Mouse (Mus musculus): ENCODE results near the gene Pidd1. TPM values are rescaled to one million over a fixed set of nuclear protein-coding genes. Genes with fewer than 3 reads are reported as not detected.

Pidd1 gene
- total RNA-seq, 1 experiment from 2014 or later: 14.3 TPM

DNA sequence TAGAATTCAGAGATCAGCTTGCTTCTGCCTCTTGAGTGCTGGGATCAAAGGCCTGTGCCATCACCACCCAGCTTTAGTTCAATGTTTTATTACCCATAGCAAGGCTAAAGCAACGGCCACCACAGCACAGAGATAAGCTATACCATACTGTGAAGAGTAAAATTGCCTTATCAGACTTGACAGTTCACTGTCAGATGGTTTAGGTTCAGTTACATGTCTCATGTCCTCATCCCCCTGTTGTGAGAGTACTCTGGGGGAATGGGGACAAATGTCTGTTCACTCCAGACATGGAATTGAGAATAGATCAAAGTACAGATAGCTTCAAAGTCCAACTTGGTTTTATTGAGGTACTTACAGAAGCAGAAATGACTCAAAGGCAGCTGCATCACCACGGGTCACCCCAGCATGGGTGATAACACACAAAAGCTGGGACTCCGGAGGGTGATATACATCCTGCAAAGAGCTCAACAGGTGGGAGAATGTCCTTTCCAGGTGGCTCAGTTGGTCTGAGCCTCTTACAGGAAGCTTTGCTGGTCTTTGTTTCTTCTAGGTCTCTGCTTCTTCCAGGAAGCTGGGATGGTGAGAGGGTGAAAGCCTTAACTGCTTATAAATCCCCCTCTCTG is 55.2 kb downstream of the Pidd1 start:
- no peak for ATAC-seq (replicated peaks; ENCODE audit: low read depth, poor library complexity, severe bottlenecking)

Other genes starting within 250 kb of the Pidd1 start
- 1.2 TPM in 2 replicates for gene Lrrc56, start 249.9 kb downstream of the Pidd1 start, total RNA-seq (2017)
- 0.32 and 1.2 TPM in 2 replicates for gene Lmntd2, start 229.9 kb downstream of the Pidd1 start, total RNA-seq (2017)
- 1.8 and 5.9 TPM in 2 replicates for gene Rassf7, start 228.2 kb downstream of the Pidd1 start, total RNA-seq (2017)
- gene Phrf1, start 215.2 kb downstream of the Pidd1 start, total RNA-seq (2017): 64.1 and 114 TPM in 2 replicates
- 3.4 and 24.7 TPM in 2 replicates for gene Irf7, start 177.5 kb downstream of the Pidd1 start, total RNA-seq (2017)
- gene Cdhr5, start 167.2 kb downstream of the Pidd1 start, total RNA-seq (2017): not detected in 2 replicates
- not detected in 2 replicates for gene Sct, start 164.9 kb downstream of the Pidd1 start, total RNA-seq (2017)
- not detected in 2 replicates for gene Drd4, start 152.0 kb downstream of the Pidd1 start, total RNA-seq (2017)
- gene Deaf1, start 116.3 kb downstream of the Pidd1 start, total RNA-seq (2017): 18.7 and 29.1 TPM in 2 replicates
- 7.4 and 9.0 TPM in 2 replicates for gene Tmem80, start 116.3 kb downstream of the Pidd1 start, total RNA-seq (2017)
- 1.1 TPM in 1 of 2 replicates, not detected in the other for gene Eps8l2, start 105.1 kb downstream of the Pidd1 start, total RNA-seq (2017)
- gene Taldo1, start 51.8 kb downstream of the Pidd1 start, total RNA-seq (2017): 295 and 302 TPM in 2 replicates
- 11.4 and 12.7 TPM in 2 replicates for gene Gatd1, start 29.9 kb downstream of the Pidd1 start, total RNA-seq (2017)
- gene Cend1, start 14.5 kb downstream of the Pidd1 start, total RNA-seq (2017): not detected in 2 replicates
- 4.9 and 11.1 TPM in 2 replicates for gene Slc25a22, start 6.1 kb downstream of the Pidd1 start, total RNA-seq (2017)
- 2,332 and 2,799 TPM in 2 replicates for gene Rplp2, start 3.3 kb upstream of the Pidd1 start, total RNA-seq (2017)
- 13.9 and 14.4 TPM in 2 replicates for gene Pnpla2, start 11.2 kb upstream of the Pidd1 start, total RNA-seq (2017)
- gene Cracr2b, start 17.1 kb upstream of the Pidd1 start, total RNA-seq (2017): 0.39 TPM in 1 of 2 replicates, not detected in the other
- gene Cd151, start 23.4 kb upstream of the Pidd1 start, total RNA-seq (2017): 31.4 and 32.9 TPM in 2 replicates
- gene Polr2l, start 31.1 kb upstream of the Pidd1 start, total RNA-seq (2017): 44.5 and 47.0 TPM in 2 replicates
- 50.3 and 53.3 TPM in 2 replicates for gene Tspan4, start 31.2 kb upstream of the Pidd1 start, total RNA-seq (2017)
- 25.4 and 27.5 TPM in 2 replicates for gene Chid1, start 95.8 kb upstream of the Pidd1 start, total RNA-seq (2017)
- gene Ap2a2, start 118.1 kb upstream of the Pidd1 start, total RNA-seq (2017): 26.6 and 27.8 TPM in 2 replicates
- gene Muc6, start 211.3 kb upstream of the Pidd1 start, total RNA-seq (2017): 0.18 TPM in 1 of 2 replicates, not detected in the other
- not detected in 2 replicates for gene Muc2, start 246.3 kb upstream of the Pidd1 start, total RNA-seq (2017)